Comparison of ENCODE assay signal across 24 mouse cellular contexts in the genomic region with DNA sequence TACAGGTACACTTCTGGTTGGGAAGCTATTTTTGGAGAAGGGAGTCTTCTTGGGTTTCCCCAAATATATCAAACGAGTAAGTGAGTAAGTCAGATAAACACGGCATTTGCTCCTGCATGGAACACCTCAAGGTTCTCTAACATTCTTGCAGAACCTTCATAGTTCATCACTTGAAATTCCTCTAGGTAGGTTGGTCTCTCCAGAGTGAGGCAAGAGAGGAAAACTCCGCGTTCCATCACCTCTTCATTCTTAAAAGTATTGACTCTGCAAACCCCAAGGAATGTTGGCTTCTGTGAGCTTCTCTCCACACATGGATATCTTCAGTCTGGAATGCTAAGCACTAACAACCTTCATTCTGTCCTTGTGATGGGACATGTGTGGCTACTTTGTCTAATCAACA.
DNase-seq lines count a peak whose midpoint lies in the region; ATAC-seq and TF ChIP-seq lines count a peak whose summit lies in the region.
"Had no signal": no experiment of that assay in that cellular context is flagged by ENCODE, and none has a peak within 500 bp of the region (broad histone marks: within the 10 kb centered on the region; RNA-seq: fewer than 3 reads in every experiment).

No protein-coding gene starts in this region.

- H3K27ac ChIP-seq in heart, embryonic 13.5 days (replicated peaks) = no peak overlapping the region
- no peak overlapping the region for H3K27ac ChIP-seq in lung, embryonic 14.5 days (ENCODE audit: low read depth)
- H3K27ac ChIP-seq: embryonic facial prominence, embryonic 12.5 days; embryonic facial prominence, embryonic 15.5 days; gastrocnemius, adult 2 months; hindbrain, embryonic 10.5 days; hindbrain, embryonic 13.5 days; intestine, embryonic 15.5 days had no signal

- no peaks in the 10 kb centered on the region for H3K9me3 ChIP-seq in heart, embryonic 13.5 days
- H3K9me3 ChIP-seq in lung, embryonic 14.5 days (ENCODE audit: low read depth, low read length) = no peaks in the 10 kb centered on the region
- H3K9me3 ChIP-seq: embryonic facial prominence, embryonic 12.5 days; embryonic facial prominence, embryonic 15.5 days; hindbrain, embryonic 10.5 days; hindbrain, embryonic 13.5 days; intestine, embryonic 15.5 days had no signal

- no peak for TF ChIP-seq POLR2A in lung, adult 2 months (IDR thresholded peaks at IDR 0.05; ENCODE audit: borderline replicate concordance, extremely low read depth, low read depth, low read length)

- TF ChIP-seq CTCF in lung, embryonic 14.5 days (IDR thresholded peaks at IDR 0.05; ENCODE audit: low read depth) = no peak
- TF ChIP-seq CTCF in lung, adult 2 months (IDR thresholded peaks at IDR 0.05; ENCODE audit: insufficient read depth, low read length) = no peak

- H3K4me2 ChIP-seq in heart, embryonic 13.5 days = peak overlapping the region; percentile 22; the same call in 1 of the 2 replicates
- H3K4me2 ChIP-seq in lung, embryonic 14.5 days = no peak overlapping the region
- H3K4me2 ChIP-seq: embryonic facial prominence, embryonic 12.5 days; embryonic facial prominence, embryonic 15.5 days; hindbrain, embryonic 13.5 days; intestine, embryonic 15.5 days had no signal

- ATAC-seq in heart, embryonic 13.5 days (ENCODE audit: extremely low read depth, insufficient number of reproducible peaks, low FRiP score, low TSS enrichment) = no peak
- ATAC-seq in lung, embryonic 14.5 days (ENCODE audit: insufficient read depth) = no peak
- ATAC-seq: CD4-positive, CD25-positive, alpha-beta regulatory T cell, adult 4 months; forebrain, embryonic 14.5 days; forebrain, postnatal 0 days; hindbrain, embryonic 16.5 days; intestine, embryonic 15.5 days had no signal

- DNase-seq in heart, postnatal 4 days = no peak
- peak; percentile 22 for DNase-seq in lung, embryonic 14.5 days
- DNase-seq in lung, postnatal 10 days = no peak
- DNase-seq in lung, postnatal 36 days = peak; percentile 48
- no peak for DNase-seq in lung, adult 2 months
- DNase-seq: adrenal gland, adult 2 months; adrenal gland, postnatal 14 days; cerebellum, adult 11 months; cerebellum, adult 2 months; cerebellum, adult 9-11 months; cerebellum, postnatal 25 days; forebrain, postnatal 0 days; gastrocnemius, adult 2 months; gastrocnemius, postnatal 14 days; heart, adult 18-20 months had no signal

- no peaks in the 10 kb centered on the region for H3K36me3 ChIP-seq in heart, embryonic 13.5 days
- no peaks in the 10 kb centered on the region for H3K36me3 ChIP-seq in lung, embryonic 14.5 days (ENCODE audit: insufficient read depth)
- H3K36me3 ChIP-seq: embryonic facial prominence, embryonic 12.5 days; embryonic facial prominence, embryonic 15.5 days; hindbrain, embryonic 10.5 days; hindbrain, embryonic 13.5 days; intestine, embryonic 15.5 days had no signal

- no peak overlapping the region for H3K4me3 ChIP-seq in heart, embryonic 13.5 days
- no peak overlapping the region for H3K4me3 ChIP-seq in lung, embryonic 14.5 days (ENCODE audit: low read depth, low read length)
- H3K4me3 ChIP-seq in lung, adult 2 months (replicated peaks; ENCODE audit: extremely low read depth, low read depth, low read length) = no peak overlapping the region
- H3K4me3 ChIP-seq: embryonic facial prominence, embryonic 12.5 days; embryonic facial prominence, embryonic 15.5 days; gastrocnemius, adult 2 months; hindbrain, embryonic 10.5 days; hindbrain, embryonic 13.5 days; intestine, embryonic 15.5 days had no signal

- H3K27me3 ChIP-seq in heart, embryonic 13.5 days (replicated peaks) = no peaks in the 10 kb centered on the region
- no peaks in the 10 kb centered on the region for H3K27me3 ChIP-seq in lung, embryonic 14.5 days (ENCODE audit: insufficient read depth, low read length)
- H3K27me3 ChIP-seq: embryonic facial prominence, embryonic 12.5 days; embryonic facial prominence, embryonic 15.5 days; hindbrain, embryonic 13.5 days; intestine, embryonic 15.5 days had no signal

- peaks cover 14% of the 10 kb centered on the region for H3K4me1 ChIP-seq in heart, embryonic 13.5 days
- 0 out of 2 replicates have a peak, but pooled peaks cover 2% of the 10 kb centered on the region for H3K4me1 ChIP-seq in lung, embryonic 14.5 days (ENCODE audit: insufficient read depth)
- H3K4me1 ChIP-seq in lung, adult 2 months (ENCODE audit: control insufficient read depth, insufficient read depth, low read length) = no peaks in the 10 kb centered on the region
- H3K4me1 ChIP-seq: embryonic facial prominence, embryonic 12.5 days; embryonic facial prominence, embryonic 15.5 days; hindbrain, embryonic 13.5 days; intestine, embryonic 15.5 days had no signal

- WGBS in heart, embryonic 13.5 days = 32% methylated on average over 4 of the region's 4 CpGs
- WGBS in lung, embryonic 14.5 days = 53% methylated on average over 4 of the region's 4 CpGs
- 71% methylated on average over 4 of the region's 4 CpGs for WGBS in lung, adult 2 months

- H3K9ac ChIP-seq in heart, embryonic 13.5 days = no peak overlapping the region
- no peak overlapping the region for H3K9ac ChIP-seq in lung, embryonic 14.5 days
- H3K9ac ChIP-seq: embryonic facial prominence, embryonic 12.5 days; embryonic facial prominence, embryonic 15.5 days; forebrain, postnatal 0 days; hindbrain, embryonic 13.5 days; intestine, embryonic 15.5 days had no signal

Comparison
In these comparisons a context has a peak if more than half of its experiments do, and no peak if none do; other contexts are left out.
1. DNase-seq: peak in lung, embryonic 14.5 days (single experiment) and lung, postnatal 36 days (single experiment); none in heart, postnatal 4 days (single experiment), lung, postnatal 10 days (single experiment) and lung, adult 2 months (single experiment).